Mouse (Mus musculus): ENCODE measurements around the gene Cst6.

GRCm38 (mm10) chr19:5313189-5313588, 36.2 kb downstream of the Cst6 start:
- TF ChIP-seq GATA1 (IDR thresholded peaks at IDR 0.05; ENCODE audit: borderline replicate concordance, low read length), result no peak
- TF ChIP-seq FLI1 (IDR thresholded peaks at IDR 0.05; ENCODE audit: low read length), result no peak
